Mouse (Mus musculus) spleen, postnatal 14 days (tissue): ENCODE data around the gene Pard3b.

Source experiments
- DNase-seq, 2 experiments: peaks; one replicate each; pipeline ENCODE4 v3.0.0; 2021 to 2022; ENCODE audit warnings: low spot score in 2 of 2

The Pard3b gene

GRCm38 (mm10) chr1:62081129-62081528 lies 442.5 kb downstream of the Pard3b start:
- no peak for DNase-seq

GRCm38 (mm10) chr1:62085995-62086394 lies 447.4 kb downstream of the Pard3b start:
- DNase-seq = no peak

GRCm38 (mm10) chr1:62087464-62087863 lies 448.8 kb downstream of the Pard3b start:
- no peak for DNase-seq

GRCm38 (mm10) chr1:62094885-62095284 lies 456.3 kb downstream of the Pard3b start:
- DNase-seq = no peak

GRCm38 (mm10) chr1:62122426-62122825 lies 483.8 kb downstream of the Pard3b start:
- DNase-seq = no peak

GRCm38 (mm10) chr1:62129186-62129585 lies 490.6 kb downstream of the Pard3b start:
- no peak for DNase-seq

GRCm38 (mm10) chr1:62148134-62148533 lies 509.5 kb downstream of the Pard3b start:
- DNase-seq = no peak

- DNase-seq = no peak
These were observed 510.2 kb downstream of the Pard3b start for GRCm38 (mm10) chr1:62148786-62149185.

GRCm38 (mm10) chr1:62155970-62156369 lies 517.3 kb downstream of the Pard3b start:
- no peak for DNase-seq

- no peak for DNase-seq
These were observed 521.0 kb downstream of the Pard3b start for GRCm38 (mm10) chr1:62159592-62159991.

- no peak for DNase-seq
These were observed 536.5 kb downstream of the Pard3b start for GRCm38 (mm10) chr1:62175013-62175640.

GRCm38 (mm10) chr1:62181638-62182037 lies 543.0 kb downstream of the Pard3b start:
- DNase-seq = no peak

- no peak for DNase-seq
These were observed 544.0 kb downstream of the Pard3b start for GRCm38 (mm10) chr1:62182634-62183033.

- DNase-seq = no peak
These were observed 552.2 kb downstream of the Pard3b start for GRCm38 (mm10) chr1:62190786-62191185.

GRCm38 (mm10) chr1:62197515-62197914 lies 558.9 kb downstream of the Pard3b start:
- no peak for DNase-seq

GRCm38 (mm10) chr1:62200919-62201318 lies 562.3 kb downstream of the Pard3b start:
- no peak for DNase-seq

GRCm38 (mm10) chr1:62201686-62202257 lies 563.1 kb downstream of the Pard3b start:
- no peak for DNase-seq

- no peak for DNase-seq
These were observed 574.7 kb downstream of the Pard3b start for GRCm38 (mm10) chr1:62213285-62213684.

GRCm38 (mm10) chr1:62215842-62216241 lies 577.2 kb downstream of the Pard3b start:
- no peak for DNase-seq

- no peak for DNase-seq
These were observed 577.9 kb downstream of the Pard3b start for GRCm38 (mm10) chr1:62216568-62216967.

GRCm38 (mm10) chr1:62229129-62229528 lies 590.5 kb downstream of the Pard3b start:
- DNase-seq = no peak

- no peak for DNase-seq
These were observed 595.4 kb downstream of the Pard3b start for GRCm38 (mm10) chr1:62234039-62234438.

GRCm38 (mm10) chr1:62235121-62235520 lies 596.5 kb downstream of the Pard3b start:
- DNase-seq = no peak
